Mouse (Mus musculus): ENCODE measurements at regions not wholly inside any gene's neighbourhood (a gene's known extent, or its start where the extent isn't known, plus 50 kb on each side); places are given as distances from the start of the nearest gene placed in this dataset.
"Not testable (repeated sequence)": the region's sequence is repeated elsewhere in the genome, so short reads cannot be mapped to it uniquely, and the experiment has no call there.

DNA sequence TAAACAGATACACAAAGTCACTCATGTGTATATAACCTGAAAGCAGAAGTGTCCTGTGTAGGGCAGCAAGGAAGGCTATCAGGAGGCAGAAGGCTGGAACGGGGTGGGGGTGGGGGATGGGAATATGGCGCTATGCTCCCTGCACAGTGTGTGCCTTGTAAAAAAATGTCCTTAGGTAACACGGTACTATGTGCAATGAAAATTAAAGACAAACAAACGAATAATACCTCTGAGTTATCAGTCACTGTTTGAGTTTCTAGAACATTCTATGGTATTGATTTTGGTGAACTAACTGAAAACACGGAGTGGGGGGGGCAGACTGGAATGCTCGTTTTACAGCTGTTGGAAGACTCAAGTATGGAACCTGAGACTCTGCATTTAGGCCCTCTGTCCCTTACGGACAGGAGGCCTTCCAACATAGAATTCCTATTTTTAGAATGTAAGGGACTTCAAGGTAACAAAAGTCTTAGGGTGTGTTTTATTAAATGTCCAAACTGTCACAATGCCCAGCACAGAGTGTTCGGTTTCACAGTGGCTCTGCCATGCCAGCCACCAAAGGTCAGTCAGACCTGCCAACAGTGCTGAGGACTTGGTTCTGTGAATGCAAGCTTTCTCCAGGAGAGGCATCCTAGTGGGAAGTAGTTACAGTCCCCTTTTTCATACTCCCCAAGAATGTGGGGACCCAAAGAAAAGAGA is 240.6 kb downstream of the Ano6 start:
- no peak for DNase-seq (ENCODE audit: extremely low spot score)

DNA sequence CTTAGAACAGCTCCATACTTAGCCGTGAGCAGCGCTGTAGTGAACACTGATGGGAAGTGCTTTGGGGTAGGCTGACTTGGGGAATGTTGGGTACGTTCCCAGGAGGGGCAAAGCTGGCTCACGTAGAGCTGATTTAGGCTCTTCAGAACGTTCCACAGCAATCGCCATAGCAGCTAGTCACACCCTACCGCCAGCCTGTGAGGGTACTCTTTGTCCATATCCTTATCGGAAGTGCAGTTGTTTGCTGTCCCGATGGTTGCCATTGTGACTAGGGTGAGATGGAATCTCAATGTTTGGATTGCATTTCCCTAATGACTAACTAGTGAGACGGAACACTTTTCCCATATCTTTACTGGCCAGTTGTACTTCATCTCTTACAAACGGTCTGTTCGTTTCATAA is 244.6 kb downstream of the Ano6 start:
- no peak for DNase-seq (ENCODE audit: extremely low spot score)

DNA sequence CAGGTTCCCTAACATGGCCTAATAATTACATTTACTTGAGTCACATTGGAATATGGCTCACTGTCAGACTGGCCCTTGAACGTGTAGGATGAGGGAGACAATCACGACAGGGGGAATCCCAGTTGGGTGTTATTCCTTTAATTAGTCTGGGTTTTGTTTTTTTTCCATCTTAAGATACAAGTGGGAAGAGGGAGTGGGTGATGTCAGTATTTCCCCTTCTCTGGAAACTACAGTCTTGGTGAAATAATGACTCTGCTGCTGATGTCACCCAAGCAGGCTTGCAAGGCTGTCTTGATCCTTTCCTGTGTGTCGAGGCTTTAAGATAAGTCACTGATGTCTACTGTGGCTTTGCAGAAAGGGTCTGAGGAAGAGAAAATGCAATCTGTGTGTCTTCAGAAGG is 241.8 kb upstream of the Arid2 start:
- DNase-seq (ENCODE audit: extremely low spot score), result no peak

DNA sequence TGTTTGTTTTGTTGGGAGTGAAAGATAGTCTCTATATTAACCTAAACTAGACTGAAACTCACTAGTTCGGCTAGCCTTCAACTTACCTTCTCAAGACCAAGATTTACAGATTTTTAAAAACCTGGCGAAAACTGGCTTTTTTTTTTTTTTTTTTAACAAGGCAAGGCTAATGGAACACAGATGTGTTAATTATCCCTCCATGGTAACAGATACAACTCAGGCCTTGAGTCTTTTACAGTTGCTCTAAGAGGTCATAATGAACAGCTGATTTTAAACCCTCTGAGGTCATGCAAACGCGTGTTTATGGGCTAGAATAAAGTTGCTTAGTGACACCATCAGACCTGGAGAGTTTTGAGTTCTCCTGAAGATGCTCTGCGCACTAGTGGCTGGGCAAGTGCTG is 240.7 kb upstream of the Arid2 start:
- DNase-seq (ENCODE audit: extremely low spot score), result no peak

DNA sequence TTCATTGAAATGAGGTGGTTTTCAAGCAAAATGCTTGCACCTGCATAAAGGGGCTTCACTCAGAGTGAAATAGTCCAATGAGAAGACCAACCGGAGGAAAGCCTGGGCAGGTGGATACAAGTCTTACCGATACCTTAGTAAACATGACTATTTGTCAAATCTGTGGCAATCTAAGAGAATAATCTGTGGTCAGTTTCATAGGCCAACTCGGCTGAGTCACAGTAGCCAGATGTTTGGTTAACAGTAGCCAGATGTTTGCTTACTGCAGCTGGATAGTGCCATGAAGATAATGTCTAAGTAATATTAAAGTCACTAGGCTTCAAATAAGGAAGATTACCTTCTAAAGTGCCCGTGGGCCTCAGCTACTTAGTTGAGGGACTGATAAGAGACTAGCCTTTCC is 236.9 kb upstream of the Arid2 start:
- DNase-seq (ENCODE audit: extremely low spot score), result no peak

DNA sequence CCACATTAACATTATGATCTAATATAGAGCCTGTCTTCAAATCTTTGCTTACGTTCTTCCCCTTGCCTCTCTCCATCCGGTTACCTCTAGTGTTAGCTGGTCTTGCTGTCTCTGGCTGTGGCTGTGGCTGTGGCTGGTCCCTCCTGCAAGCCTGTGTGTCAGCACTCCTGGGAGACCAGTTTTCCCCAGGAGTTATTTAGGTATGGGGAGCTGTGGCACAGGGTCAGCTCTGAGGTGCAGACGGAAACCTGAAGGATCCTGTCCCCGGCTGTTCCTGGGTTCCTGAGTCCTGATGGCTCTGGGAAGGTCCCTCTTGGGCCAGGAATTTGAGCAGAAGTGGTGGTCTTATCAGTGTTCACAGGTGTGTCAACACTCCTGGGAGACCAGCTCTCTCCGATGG is 234.7 kb upstream of the Arid2 start:
- DNase-seq (ENCODE audit: extremely low spot score), result no peak

DNA sequence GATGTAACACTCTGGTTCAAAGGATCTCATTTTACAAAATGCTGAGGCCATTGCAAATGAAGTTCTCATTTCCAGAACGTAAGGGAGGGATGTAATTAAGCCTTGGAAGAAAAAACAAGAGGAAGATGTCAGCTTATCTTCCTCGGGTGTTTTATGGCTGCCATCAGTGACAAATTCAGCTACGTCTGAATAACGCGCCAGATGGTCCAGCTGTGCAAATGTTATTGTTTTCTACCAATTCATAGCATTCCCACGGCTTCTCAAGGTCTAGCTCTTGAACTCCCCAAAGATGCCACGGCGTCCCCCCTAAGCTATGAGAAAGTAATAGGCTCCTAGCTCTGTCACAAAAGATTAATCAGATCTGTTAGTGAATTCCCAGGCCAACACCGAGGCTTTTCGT is 232.0 kb upstream of the Arid2 start:
- no peak for DNase-seq (ENCODE audit: extremely low spot score)

DNA sequence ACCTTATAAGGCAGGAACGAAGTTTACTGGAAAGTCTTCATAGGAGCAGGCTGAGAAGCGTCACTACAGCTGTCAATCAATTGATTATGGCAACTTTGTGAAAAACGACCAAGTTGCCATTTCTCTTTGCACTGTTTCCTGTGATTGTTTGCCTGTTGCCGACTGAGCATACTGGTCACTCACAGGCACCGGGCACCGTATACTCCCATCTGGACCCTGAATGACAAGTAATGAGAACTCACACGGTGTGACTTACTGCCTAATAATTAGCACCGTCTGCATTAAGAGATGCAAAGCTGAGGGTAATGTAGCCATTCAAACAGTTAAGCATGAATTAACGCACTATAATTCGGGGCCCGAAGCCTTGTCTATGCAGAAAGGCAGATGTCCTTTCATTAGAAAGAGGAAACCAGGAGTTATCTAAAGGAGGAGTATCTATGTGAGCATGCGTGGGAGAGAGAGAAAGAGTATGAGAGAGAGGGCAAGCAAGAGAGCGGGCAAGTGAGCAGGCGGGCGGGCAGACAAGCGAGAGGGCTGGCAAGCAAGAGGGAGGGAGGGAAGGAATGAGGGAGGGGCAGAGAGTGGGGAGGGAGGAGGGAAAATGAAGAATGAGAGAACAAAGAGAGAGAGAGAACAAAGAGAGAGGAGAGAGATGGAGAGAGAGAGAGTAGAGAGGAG is 231.4 kb upstream of the Arid2 start:
- DNase-seq (ENCODE audit: extremely low spot score), result no peak

DNA sequence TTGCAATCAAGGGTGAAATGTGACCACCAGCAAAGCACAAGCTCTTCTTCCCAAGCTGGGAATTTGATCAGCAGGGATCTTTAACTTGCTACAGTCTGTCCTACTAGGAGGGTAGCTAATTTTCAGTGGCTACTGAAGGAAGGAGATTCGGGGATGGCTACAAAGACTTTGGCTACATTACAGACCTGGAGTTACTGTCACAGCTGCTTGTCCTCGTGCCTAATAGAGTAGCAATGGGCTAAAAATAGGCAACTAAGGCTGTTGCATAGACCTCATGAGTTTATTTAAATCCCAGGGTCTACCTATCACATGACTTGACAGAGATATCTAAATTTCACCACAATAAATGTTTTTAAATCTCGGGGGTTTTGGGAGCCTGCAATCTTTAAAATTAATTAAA is 227.7 kb upstream of the Arid2 start:
- no peak for DNase-seq (ENCODE audit: extremely low spot score)

DNA sequence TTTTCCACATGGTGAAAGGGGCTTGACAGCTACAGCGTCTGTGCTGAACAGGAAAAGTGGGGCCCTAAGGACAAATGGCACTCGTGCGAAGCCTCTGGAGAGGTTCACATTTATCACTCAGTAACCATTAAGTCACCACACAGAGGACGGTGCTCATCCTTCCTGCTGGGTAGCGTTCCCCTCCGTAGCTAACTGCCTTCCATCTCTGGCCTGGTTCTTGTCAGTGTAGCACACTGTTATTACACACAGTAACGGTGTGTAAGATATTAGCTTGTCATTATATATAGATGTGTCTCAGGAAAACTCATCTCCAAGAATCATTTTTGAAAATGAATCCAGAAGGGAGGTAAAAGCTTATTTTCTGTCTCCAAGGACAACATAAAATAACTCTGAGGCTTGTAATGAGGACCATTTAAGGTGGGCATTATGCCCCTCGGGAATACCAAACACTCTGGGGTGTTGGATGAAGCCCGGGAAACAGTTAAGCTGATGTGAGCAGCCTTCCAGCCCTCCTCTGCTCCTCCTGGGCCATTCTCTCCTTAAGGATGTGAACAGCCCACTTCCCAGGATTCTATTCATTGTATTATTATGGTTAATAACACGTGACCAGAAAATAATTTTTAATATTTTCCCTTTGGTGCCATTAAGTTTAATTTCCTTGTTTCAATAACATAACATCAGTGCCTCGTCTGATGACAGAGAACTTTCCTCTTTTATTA is 222.7 kb upstream of the Arid2 start:
- no peak for DNase-seq (ENCODE audit: extremely low spot score)

DNA sequence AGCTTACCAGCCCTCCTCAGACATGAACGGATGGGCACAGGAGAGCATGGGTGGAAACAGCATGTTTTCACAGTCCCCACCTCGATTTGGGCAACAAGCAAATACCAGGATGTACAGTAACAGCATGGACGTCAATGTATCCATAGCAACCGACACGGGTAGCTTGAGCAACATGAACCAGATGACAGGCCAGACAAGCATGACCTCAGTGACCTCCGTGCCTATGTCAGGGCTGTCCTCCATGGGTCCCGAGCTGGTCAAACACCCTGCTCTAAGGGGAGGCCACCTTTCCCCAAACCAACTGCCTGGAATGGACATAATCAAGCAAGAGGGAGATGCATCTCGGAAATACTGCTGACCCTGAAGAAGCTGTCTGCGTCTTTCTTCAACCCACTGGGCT is 211.7 kb upstream of the Arid2 start:
- DNase-seq (ENCODE audit: extremely low spot score), result no peak

DNA sequence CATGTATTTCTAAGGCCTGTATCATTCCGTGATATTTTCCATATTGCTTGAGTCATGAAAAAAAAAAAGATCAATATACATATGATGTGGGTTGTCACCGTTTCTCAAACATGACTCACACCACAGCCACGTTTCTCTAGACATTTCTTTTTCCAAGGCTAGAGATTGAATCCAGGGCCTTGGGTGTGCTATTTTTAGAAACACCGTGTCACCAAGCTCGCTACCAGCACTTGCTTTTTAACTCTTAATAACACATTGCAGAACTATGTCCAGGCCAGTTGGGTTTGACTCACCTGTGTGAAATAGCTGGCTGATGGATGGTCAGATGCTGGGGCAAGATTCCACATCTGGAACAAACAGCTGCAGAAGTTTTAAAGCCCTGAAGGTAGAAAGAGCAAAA is 209.6 kb upstream of the Arid2 start:
- no peak for DNase-seq (ENCODE audit: extremely low spot score)

DNA sequence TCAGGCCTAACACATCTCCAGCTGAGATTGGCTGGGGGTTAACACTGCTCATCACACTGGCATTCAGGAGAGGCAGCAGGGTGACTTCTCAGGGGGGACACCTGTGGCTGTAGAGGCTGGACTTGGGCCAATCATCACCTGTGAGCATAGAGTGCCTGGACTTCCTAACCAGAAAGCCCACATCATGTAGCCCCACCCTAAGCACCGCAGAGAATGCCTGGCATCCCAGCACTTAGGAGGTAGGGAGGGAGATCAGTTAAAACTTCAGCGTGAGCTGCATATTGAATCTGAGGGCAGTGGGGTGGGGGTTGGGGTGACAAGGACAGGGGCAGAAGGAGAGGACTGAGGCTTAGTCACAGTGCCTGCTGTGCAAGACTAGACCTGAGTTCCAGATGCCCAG is 208.7 kb upstream of the Arid2 start:
- no peak for DNase-seq (ENCODE audit: extremely low spot score)

DNA sequence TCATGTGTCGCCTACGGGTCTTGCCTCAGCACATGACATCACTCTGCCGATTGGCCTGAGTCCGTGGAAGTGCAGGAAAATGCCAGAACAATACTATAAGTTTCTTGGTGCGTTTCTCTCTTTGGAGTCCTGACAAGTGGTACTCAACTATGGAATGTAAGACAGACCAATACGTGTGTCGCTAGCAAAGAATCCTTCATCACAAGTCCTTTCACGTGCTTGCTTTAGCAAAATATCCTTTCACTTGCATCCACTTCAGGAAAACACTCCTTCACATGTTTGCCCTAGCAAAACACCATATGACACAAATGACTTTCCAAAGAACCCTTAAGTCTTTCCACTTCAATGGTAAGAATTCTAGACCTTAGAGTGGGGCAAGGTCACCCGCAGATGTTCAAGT is 197.6 kb upstream of the Arid2 start:
- DNase-seq (ENCODE audit: extremely low spot score), result no peak

DNA sequence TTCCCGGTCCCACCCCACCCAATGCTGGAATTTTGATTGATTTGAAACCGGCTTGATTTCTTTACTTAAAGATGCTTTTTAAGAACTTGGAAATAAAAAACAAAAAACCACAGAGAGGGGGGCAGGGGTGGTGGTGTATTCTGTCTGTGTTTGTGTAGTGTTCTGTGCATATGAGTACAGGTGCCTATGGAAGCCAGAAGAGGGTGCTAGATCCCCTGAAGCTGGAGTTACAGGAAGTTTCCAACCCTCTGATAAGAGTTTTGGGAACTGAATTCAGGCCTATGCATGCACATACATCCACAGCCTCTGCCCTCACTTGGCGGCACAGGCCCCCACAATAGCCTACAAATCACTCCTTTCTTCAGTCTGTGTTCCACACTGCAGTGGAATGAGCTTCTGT is 190.9 kb upstream of the Arid2 start:
- no peak for DNase-seq (ENCODE audit: extremely low spot score)

DNA sequence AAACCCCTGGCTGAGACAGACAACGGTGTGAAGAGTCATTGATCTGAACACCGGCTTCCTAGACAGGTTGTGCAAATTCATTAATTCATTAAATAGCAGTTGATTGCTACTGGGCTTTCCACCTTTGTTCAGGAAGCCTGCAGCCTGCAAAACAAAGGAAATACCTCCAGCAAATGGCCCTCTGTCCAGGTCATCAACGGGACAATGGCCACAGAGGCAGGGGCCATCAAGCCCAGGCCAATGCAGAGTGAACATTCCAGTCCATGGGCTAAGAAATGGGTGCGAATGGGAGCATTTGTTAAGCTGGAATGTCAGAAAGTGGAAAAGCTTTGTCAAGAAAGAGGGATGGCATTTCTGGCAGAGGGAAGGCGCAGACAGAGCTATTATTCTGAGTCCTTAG is 188.5 kb upstream of the Arid2 start:
- no peak for DNase-seq (ENCODE audit: extremely low spot score)

DNA sequence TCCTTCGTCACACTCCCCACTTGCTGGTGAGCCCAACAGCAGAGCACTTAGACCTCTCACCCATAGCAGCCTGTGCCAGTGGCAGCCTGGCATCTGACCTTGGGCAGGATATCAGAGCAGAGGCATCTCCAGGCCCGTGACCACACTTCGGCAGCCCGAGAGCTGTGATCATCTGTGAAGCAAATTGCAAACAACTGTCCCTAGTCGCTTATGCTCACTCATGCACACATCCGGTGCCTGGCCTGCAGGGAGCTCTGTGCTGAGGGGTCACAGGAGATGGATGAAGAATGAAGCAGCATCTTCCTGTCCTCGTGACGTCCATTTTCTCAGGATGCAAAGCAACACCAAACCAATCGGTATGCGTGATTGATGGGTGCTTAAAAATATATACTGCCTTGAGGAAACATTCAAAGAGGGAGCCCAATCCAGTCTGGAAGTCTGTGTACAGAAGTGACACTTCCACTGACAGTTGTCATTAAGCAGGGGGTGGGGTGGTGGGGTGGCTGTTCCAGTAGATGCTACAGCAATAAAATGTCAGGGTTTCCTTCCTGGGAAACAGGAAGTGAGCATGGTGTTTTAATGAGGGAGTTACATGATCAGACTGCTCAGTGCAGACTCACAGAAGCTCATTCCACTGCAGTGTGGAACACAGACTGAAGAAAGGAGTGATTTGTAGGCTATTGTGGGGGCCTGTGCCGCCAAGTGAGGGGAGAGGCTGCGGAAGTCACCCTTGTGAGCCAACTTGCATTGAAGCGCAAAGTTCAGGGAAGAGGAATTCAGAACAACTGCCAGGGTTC is 187.3 kb upstream of the Arid2 start:
- not testable (repeated sequence) for DNase-seq (ENCODE audit: extremely low spot score)

DNA sequence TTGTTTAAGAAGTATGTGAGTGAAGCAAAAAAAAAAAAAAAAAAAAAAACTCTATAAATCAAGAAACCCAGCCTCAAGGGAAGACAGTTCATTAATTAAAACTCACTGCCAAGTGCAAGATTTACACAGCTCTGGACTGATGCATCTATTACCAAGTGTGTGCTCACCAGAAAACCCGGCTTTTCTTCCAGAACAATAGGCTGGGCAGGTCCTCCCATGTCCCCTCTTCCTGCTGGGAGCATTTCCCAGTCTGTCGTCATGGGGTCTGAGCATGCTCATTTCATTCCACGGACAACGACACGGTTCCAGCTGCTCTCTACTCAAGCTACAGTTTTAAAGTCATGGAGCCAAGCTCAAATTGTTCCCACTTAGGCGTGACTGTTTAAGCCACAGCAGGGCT is 183.6 kb upstream of the Arid2 start:
- no peak for DNase-seq (ENCODE audit: extremely low spot score)

DNA sequence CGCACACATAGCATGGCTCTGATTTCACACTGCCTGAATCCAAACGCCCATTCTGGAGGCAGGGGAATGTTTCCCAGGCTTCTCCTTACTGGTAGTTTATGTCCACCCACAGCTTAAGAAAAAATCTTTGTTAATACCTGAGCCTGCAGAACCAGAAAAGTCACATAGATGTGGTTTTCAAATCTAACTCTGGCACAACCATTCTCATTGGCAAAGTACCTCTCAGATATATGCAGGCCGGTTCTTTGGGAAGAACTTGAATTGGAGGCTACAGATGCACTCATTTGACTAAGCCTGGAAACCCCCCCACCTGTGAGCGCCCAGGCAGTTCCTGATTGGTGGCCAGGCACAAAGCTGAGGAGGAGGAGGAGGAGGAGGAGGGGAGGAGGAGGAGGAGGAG is 179.8 kb upstream of the Arid2 start:
- no peak for DNase-seq (ENCODE audit: extremely low spot score)

DNA sequence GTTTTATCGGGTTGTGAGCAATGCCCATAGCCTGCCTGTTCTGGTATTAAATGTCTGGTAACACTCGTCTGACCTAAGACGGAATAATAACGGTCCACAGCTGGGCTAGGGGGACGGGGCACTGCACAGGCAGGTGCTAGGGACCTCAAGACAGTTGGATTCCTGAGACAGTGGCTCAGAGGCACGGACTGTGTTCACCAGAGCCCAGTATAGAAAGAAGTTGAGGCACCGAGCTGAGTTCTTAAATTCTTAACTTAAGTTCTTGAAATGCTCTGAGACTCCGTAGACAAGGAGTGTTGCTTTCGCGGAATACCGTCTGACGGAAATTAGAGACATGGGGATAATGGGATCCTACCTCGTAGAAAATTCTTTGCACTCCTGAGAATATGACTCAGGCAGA is 174.2 kb upstream of the Arid2 start:
- DNase-seq (ENCODE audit: extremely low spot score), result no peak

DNA sequence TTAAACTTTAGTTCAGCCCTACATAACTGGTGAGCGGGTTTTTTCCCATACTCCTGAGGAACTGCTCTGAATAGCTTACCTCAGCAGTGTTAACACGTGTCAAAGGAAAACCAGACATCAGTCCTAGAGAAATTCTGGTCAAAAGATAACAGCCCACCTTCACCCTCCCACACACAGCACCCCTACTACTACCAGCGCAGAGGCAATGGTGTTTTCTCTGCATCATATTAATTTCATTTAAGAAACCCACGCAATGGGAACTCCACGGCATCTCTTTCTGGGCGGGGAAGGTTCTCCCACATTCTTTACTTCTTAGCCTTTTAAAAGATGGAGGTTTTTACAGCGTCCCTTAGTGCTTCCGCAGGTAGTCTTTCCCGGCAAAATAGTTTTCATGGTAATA is 172.7 kb upstream of the Arid2 start:
- no peak for DNase-seq (ENCODE audit: extremely low spot score)

DNA sequence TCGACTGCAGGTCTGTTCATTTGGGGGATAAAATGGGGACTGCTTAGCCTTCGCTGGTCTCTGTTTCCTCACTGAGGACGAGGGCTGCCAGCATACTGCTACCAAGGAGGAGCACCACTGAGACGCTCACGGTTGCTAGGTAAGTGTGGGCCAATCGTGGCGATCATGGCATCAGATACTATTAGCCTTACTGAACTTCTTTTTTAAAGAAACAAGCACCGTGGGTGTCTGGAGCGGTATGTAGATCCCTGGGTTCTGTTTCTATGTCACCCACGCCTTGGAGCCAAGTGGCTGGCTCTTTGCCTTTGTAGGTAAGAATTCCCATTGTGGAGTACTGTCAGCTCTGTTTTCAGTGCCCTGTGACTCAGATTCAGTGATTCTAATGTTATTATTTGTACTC is 172.1 kb upstream of the Arid2 start:
- no peak for DNase-seq (ENCODE audit: extremely low spot score)

DNA sequence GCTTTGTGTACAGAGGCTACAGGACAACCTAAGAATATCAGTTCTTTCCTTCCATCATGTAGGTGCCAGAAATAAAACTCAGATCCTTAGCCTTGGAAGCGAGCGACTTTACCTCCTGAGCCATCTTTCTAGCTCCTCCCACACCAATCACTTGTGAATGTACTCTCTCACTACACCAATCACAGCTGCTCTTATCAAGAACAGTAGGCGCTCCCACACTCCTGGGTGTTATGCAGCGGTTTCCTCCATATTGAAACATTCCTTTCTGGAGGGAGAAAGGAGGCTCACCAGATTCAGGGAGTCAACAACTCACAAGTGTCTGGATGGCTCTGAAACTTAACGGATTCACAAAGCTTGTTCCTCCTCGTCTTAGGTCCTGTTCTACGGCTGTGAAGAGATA is 168.1 kb upstream of the Arid2 start:
- no peak for DNase-seq (ENCODE audit: extremely low spot score)
